Mouse (Mus musculus): ENCODE measurements around the gene Gm11060.

GRCm38 (mm10) chr2:105075809-105076208 is 16.0 kb upstream of the Gm11060 start:
- no peak for TF ChIP-seq POLR2A (IDR thresholded peaks at IDR 0.05; ENCODE audit: control insufficient read depth, low read depth, low read length)
- TF ChIP-seq CTCF (IDR thresholded peaks at IDR 0.05; ENCODE audit: control insufficient read depth, insufficient read depth, insufficient replicate concordance, low read depth, low read length) = no peak
